Mouse (Mus musculus) small intestine, adult 2 months (tissue): Measurements from ENCODE around the gene Olfr1462.

Experiments used
- CTCF ChIP-seq: fragments of 200-500 bp; IDR thresholded peaks from 2 replicates; pipeline ENCODE4 v1.5.1; 2012; ENCODE audit warnings: low read depth, mild to moderate bottlenecking, control low read depth, inconsistent platforms, low read length, moderate library complexity, mixed read lengths; ENCODE audit not compliant: insufficient replicate concordance, insufficient read length; ENCODE audit errors: extremely low read depth
- POLR2A ChIP-seq: fragments of 200-500 bp; IDR thresholded peaks from 2 replicates; pipeline ENCODE4 v1.6.1; 2012; ENCODE audit warnings: low read depth, mild to moderate bottlenecking, control low read depth, inconsistent platforms, low read length, moderate library complexity

GRCm38 (mm10) chr19:13149449-13149848, 36.1 kb upstream of the Olfr1462 start, which contains the start of gene Olfr1459:
- TF ChIP-seq CTCF (no peak), POLR2A (no peak)
